Mouse (Mus musculus) CD4-positive, CD25-positive, alpha-beta regulatory T cell, adult 2 months (primary cell): ENCODE results near the gene Tmem43.

Experiments used
- DNase-seq: peaks from one replicate; pipeline ENCODE4 v3.0.0-alpha.2; 2012; ENCODE audit warnings: low read depth, low spot score

The Tmem43 gene

GRCm38 (mm10) chr6:91533359-91533758 is 59.9 kb downstream of the Tmem43 start:
- DNase-seq, result no peak

DNA sequence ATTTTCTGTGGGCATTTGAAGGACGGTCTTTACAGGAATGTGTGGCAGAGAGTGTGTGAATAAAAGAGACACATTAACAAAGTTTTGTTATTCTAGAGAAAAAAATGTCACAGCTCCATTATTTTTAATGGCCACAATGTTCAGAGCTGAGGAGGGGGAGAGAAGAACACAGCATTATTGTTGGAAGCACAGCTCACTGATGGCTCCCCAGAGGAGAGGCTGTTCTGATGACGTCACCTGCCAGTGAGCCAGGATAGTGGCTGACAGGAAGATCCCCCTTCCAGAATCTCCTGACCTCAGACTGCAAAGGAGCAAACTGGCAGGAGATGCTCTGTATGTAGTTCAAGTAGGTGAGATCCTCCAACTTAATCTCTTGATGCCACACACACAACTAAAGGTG is 60.3 kb downstream of the Tmem43 start:
- DNase-seq, result no peak

- DNase-seq, result no peak
Measured at GRCm38 (mm10) chr6:91534268-91534667, 60.8 kb downstream of the Tmem43 start.

DNA sequence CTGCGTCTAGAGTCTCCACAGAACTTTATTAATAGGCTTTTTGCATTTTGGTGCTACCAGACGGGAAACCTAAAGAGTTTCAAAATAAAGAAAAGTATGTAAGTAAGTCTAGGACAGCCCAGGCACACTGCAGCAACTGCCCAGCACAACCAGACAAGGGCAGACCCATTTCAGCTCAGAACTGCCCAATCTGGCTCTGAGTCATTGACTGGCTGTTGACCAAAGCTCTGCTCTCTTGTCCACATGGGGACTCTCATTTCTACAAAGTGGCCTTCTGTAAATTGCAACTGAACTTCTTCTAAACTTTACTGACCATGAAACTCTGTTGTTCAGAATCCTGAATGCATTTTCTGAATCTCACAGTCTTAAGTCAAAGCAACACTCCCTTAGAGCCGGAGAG is 61.7 kb downstream of the Tmem43 start:
- no peak for DNase-seq

- no peak for DNase-seq
Measured at GRCm38 (mm10) chr6:91536047-91536765, 62.7 kb downstream of the Tmem43 start.
